Mouse (Mus musculus): ENCODE data around the gene Lsamp.
"Not testable (repeated sequence)": the region's sequence is repeated elsewhere in the genome, so short reads cannot be mapped to it uniquely, and the experiment has no call there.

Gene Lsamp

GRCm38 (mm10) chr16:41969215-41969614, 1985.1 kb downstream of the Lsamp start:
- DNase-seq, result no peak

DNA sequence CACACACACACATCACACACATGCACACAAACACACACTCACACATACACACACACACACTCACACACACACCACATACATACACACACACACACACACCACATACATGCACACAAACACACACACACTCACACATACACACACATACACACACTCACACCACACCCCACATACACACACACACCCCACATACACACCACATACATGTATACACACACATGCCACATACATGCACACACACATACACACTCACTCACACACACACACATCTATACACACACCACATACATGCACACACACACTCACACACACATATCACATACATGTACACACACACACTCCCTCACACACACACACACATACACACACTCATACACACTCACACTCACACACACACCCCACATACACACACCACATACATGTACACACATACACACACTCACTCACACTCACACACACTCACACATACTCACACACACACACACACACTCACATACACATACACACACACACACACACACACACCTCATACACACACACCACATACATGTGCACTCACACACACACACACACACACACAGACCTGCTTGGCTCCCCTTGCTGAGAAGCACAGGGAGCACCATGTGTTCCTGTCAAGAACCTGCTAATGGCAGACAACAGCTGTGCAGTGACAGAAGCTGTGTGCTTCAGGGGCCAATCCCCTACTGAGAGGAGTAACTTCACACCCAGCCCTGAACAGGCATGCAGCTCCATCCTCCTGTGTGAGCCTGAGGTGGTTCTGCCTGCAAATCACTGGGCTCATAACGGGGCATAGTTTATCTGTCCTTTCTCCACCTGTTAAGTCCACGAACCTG, 1990.9 kb downstream of the Lsamp start:
- no peak for DNase-seq

DNA sequence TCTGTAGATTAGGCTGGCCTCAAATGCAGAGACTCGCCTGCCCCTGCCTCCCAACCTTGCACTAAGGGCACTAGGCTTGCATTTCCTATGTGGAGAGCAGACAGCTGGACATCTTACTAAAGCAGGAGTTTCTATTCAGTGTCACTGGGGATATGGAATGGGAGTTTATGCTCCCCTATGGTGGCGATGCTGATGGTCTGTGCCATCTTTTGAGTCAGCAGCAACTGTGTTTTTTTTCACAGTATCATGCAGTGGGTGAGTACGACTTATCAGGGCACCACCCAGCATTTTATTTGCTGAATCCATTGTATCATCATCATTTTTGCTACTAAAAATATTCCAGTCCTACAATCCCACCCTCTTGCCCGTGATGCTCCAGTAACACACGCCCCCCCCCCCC, 1992.7 kb downstream of the Lsamp start:
- no peak for DNase-seq

DNA sequence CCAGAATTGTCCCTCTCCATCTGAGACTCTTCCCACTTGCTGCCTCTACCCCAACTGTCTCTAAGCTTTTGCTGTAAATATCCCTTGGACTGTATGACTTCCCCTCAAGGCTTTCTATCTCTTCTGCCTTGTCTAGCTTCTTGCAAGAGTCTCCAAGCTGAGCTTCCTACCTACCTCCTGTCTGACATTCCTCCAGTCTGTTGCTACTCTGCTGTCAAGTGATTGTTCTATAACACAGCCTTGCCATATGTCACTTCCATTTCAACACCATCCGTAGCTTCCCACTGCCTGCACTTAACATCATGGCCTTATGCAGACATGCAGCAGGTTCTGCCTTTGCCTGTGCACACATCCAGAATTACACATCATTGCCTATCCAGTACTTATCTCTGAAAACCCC, 2012.8 kb downstream of the Lsamp start:
- DNase-seq, result no peak

- DNase-seq, result no peak
Observed at GRCm38 (mm10) chr16:42002925-42003324, 2018.8 kb downstream of the Lsamp start.

GRCm38 (mm10) chr16:42003506-42003905, 2019.3 kb downstream of the Lsamp start:
- DNase-seq, result not testable (repeated sequence)

DNA sequence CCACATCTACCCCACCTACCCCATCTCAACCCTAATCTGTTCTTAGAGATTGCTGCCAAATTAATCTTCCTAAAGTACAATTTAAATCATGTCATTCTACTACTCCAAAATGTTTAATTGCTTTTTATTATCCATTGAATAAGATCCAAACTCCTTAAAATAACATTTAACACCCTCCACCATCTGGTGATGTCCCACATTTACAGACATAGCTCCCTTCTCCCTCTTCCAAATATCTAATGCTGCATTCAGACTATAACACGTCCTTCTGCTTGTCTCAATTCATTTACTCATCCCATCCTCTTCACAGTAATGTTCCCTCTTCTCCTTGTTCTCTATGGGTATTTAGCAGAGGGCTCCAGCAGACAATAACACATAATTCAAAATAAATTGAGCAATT, 2020.0 kb downstream of the Lsamp start:
- DNase-seq, result no peak

DNA sequence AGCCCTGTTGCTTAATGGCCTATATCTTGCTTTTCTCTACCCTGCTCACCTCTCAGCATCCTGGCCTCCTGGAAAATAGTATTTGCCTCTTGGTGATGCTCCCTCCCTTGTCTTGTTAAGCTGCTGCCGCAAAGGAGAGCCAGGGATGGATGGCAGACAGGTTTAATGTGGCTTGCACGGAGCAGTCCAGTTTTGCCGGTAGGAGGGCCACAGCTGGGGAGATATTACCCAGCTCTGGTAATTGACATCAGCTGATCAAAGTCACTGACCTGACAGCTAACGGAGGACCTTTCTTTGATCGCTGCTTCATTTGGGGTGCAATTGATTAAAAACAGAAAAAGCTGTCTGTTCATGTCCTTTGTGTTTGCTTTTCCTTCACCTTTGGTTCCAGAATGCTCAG, 2030.8 kb downstream of the Lsamp start:
- DNase-seq, result no peak

DNA sequence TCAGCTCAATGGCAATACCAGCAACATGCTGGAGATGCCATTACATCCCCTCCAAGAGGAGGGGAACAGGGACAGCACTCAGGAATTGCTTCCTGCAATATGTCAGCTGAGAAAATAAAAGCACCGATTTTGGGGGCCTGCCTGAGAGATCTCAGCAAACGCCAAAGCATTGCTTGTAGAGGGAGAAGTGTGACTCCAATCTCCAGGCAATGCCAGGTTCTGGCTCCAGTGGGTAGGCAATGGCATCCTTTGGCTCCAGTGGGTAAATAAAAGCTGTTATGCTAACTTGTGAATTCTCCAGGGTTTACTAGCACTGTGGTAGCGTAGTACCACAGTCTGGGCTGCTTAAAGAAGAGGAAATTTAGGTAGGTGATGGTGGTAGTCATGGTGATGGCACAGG, 2031.3 kb downstream of the Lsamp start:
- no peak for DNase-seq

DNA sequence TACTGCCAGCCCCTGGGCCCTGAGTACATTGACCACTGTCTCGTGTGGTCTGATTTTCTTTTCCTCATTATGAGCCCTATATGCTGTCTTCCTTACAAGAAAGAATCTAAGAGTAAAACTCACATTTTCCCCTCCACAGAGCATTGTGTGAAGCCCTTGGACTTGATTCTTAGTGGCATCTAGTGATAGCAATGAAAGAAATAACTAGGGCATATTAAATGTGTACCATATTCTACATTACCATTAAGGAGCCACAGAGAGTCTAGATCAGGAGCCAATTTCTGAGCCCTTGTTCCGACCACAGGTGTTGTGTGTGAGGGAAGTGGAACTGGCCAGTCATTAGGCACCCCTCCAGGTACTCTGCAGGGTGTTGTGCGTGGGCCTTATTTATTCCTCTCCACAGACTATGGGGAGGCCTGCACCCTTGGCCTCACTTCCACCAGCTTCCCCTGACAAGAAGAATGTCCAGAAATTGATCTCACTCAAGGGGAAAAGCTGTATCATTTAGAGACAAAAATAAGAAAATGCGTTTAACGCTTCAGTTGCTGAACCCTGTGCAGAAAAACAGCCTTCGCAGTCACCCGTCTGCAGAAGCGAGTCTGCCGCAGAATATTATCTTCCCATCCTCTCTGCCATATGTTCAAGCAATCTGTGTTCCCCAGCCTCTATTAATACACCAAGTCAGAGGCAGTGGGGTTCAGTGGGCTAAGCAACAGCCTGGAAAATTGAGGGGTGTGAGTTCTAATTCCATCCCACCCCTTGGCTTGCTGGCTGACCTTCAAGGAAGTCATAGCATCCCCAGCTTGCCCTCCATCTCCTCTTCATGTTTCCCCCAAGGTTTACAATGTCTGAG, 2032.9 kb downstream of the Lsamp start:
- DNase-seq, result no peak

GRCm38 (mm10) chr16:42022566-42022965, 2038.4 kb downstream of the Lsamp start:
- DNase-seq, result no peak

- DNase-seq, result no peak
Observed at GRCm38 (mm10) chr16:42032030-42032429, 2047.9 kb downstream of the Lsamp start.

DNA sequence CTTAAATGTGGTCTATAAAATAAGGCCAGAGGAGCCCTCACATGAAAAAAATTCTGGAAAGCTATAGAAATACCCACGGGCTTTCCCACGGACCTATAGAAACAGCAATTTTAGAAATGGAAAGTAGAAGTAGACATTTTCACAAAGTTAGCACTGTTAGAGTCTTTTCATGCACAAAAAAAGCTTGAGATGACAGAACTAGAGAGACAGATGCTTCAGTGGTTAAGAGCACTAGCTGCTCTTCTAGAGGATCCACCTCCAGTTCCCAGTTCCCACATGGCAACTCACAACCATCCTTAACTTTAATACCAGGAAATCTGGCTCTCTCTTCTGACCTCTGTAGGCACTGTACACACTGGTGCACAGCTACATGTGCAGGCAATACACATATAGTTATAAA, 2049.3 kb downstream of the Lsamp start:
- DNase-seq, result no peak

DNA sequence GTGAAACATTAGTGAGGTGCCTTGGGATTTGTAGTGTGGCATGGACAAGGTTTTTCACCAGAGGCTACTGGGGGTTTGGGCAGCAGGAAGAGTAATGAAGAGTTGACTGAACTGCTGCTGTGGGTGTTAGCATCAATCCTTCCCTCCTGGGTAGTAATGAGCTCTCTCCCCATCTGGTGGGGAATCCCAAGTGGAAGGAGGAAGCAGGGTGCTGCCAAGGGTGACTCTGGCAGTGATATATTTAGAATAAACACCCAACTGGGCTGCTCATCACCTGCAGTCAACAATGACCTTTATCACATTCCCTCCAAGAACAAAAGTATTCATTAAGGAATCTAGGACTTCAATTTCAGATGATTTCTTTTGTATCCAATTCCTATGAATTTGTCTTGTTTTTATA, 2064.0 kb downstream of the Lsamp start:
- DNase-seq, result no peak

- no peak for DNase-seq
Observed at GRCm38 (mm10) chr16:42059927-42060326, 2075.8 kb downstream of the Lsamp start.

DNA sequence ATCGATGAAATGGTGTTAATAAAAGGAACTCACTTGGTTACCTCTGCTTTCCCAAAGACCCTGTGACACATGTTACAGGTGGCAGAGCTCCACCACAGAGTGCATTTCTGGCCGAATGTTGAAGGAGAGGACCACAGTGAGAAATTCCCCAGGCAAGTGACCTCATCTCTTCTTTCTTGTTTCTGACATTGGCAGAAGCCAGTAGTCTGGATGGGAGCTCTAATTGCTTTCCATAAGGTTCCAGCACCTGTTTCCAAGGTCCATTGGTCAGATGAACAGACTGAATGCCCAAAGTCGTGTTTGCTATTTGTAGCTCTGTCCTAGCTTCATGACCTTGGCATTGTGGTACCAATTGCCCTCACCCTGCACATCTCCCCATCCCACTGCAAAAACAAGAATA, 2090.2 kb downstream of the Lsamp start:
- DNase-seq, result no peak

DNA sequence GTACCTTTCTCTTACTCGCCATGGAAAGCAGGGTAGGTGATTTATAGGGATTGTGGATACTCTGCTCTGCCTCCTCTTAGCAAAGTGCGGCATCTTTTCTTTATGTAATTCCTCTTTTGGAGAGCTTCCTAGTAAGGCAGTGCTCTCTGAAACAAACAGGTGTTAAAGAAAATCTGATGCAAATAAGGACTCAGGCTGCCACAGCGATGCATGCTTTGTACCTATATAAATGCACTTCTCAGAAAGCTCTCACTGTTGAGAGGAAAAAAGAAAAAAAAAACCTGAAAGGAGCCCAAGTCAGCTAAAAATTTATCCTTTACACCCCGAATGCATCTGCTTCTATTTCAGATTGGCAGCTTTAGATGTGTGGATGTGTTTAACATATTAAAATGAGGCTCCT, 2095.4 kb downstream of the Lsamp start:
- no peak for DNase-seq

- DNase-seq, result no peak
Observed at GRCm38 (mm10) chr16:42081611-42082010, 2097.4 kb downstream of the Lsamp start.

- DNase-seq, result no peak
Observed at GRCm38 (mm10) chr16:42097510-42097909, 2113.3 kb downstream of the Lsamp start.

DNA sequence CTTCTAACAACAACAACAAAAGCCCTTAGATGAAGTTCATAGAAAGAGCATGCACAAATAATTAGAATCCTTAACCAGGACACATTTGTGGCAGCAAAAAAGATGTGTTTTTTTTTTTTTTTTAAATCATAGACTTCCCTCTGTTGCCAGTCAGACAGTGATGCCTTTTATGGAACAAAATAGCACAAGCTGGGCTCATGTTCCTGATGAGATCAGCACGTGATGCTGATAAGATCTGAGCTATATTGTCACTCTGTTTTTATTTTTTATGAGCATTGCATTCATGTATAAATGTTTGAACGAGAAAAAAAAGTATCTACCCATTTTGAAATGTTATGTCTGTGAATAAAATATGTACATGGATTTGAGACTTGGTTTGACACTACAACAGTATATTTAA, 2118.0 kb downstream of the Lsamp start:
- DNase-seq, result no peak

DNA sequence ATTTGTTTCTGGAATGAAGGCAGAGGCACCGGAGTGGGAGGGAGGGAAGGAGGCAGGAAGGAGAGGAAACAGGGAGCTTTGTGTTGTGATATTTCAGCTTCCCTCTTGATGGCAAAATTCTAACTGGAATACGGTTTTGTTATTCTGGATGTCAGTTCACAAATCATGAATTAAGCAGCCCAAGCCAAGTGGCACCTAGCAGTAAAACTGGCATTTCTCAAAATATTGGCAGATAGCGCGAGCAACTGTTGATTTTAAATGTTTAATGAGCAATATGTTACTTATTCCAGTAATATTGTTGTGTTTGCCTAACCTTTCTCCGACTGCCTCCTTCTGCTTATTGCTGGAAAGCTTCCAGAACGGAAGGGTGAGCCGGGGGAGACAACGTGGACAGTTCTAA, 2118.5 kb downstream of the Lsamp start:
- no peak for DNase-seq

- DNase-seq, result no peak
Observed at GRCm38 (mm10) chr16:42112251-42112650, 2128.1 kb downstream of the Lsamp start.

GRCm38 (mm10) chr16:42113246-42113645, 2129.1 kb downstream of the Lsamp start:
- no peak for DNase-seq

GRCm38 (mm10) chr16:42121788-42122187, 2137.6 kb downstream of the Lsamp start:
- no peak for DNase-seq

Data from lung, postnatal 36 days (tissue).